Mouse (Mus musculus) brain, embryonic 14.5 days (tissue): Measurements from ENCODE around the gene Ankrd27. TPM values are rescaled to one million over a fixed set of nuclear protein-coding genes. Genes with fewer than 3 reads are reported as not detected.

Experiments
- DNase-seq: peaks from one replicate; pipeline ENCODE4 v3.0.0-alpha.2; 2011; ENCODE audit warnings: low read depth
- CTCF ChIP-seq: fragments of 200-500 bp; IDR thresholded peaks from 2 replicates; pipeline ENCODE4 v1.5.1; 2012; ENCODE audit warnings: inconsistent platforms, mild to moderate bottlenecking, moderate library complexity, borderline replicate concordance; ENCODE audit not compliant: insufficient read depth, insufficient read length; ENCODE audit errors: extremely low read depth
- POLR2A ChIP-seq: fragments of 200-500 bp; IDR thresholded peaks from 2 replicates; pipeline ENCODE4 v1.6.1; 2012; ENCODE audit warnings: mild to moderate bottlenecking, inconsistent platforms, borderline replicate concordance; ENCODE audit not compliant: poor library complexity, insufficient read depth, insufficient read length, severe bottlenecking; ENCODE audit errors: extremely low read depth
- polyA plus RNA-seq: library from polyadenylated mRNA; depleted of rRNA; stranded (reverse); fragments of >200 nt; gene quantifications from 2 replicates; pipeline ENCODE4 v1.2.3, GENCODE M21; 2012

The Ankrd27 gene
- polyA plus RNA-seq, 1 experiment: 24.4 TPM

DNA sequence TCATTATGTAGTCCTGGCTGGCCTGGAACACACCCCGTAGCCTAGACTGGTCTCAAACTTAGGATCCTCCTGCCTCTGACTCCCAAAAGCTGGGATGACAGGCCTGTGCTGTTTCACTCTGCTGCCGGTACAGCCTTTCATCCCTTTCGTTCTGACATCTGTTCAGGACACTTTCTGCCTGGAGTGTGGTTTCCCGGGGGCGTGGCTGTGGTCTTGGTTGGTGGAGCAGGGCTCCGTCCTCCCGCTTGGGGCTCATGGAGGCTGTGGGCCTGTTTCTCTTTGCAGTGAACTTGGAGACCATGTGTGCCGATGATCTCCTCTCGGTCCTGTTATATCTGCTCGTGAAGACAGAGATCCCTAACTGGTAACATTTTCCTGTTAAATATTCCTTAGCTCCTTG is 20.8 kb downstream of the Ankrd27 start:
- TF ChIP-seq POLR2A (no peak), CTCF (no peak)

GRCm38 (mm10) chr7:35609245-35609644 is 23.2 kb downstream of the Ankrd27 start:
- no peak for TF ChIP-seq CTCF
- TF ChIP-seq POLR2A: no peak
- DNase-seq: no peak

More for the DNA sequence above, 20.8 kb downstream of the Ankrd27 start:
- no peak for DNase-seq

DNA sequence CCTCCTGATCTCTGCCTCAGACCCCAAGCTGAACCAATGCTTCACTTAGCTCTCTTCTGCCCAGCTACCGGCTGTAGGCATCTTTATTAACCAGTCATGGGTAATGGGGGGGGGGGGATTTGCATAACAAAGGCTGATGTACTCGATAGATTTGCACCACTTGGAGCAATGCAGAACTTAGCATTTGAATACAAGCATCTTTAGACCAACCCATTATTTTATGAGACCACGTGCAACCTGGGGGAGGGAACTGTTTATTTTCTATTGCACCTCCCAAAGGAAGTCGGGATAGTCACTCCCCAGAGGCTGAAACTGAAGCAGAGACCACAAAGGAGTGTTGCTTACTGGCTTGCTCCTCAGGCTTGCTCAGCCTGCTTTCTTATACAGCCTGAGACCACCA is 31.5 kb downstream of the Ankrd27 start:
- no peak for TF ChIP-seq POLR2A
- TF ChIP-seq CTCF: no peak

GRCm38 (mm10) chr7:35622626-35623025 is 36.6 kb downstream of the Ankrd27 start:
- TF ChIP-seq CTCF (no peak), POLR2A (no peak)
- DNase-seq: no peak

More for the DNA sequence above, 31.5 kb downstream of the Ankrd27 start:
- DNase-seq: peak; percentile 41

- TF ChIP-seq POLR2A (no peak), CTCF (no peak; the same call in 1 of the 2 replicates)
- no peak for DNase-seq
Observed at GRCm38 (mm10) chr7:35626038-35626437, 40.0 kb downstream of the Ankrd27 start.

- no peak for DNase-seq
- TF ChIP-seq CTCF (no peak), POLR2A (no peak)
Observed at GRCm38 (mm10) chr7:35627371-35627770, 41.3 kb downstream of the Ankrd27 start.

GRCm38 (mm10) chr7:35628496-35628895 is 42.5 kb downstream of the Ankrd27 start:
- TF ChIP-seq CTCF: peak; percentile 64; the same call in 1 of the 2 replicates
- TF ChIP-seq POLR2A: no peak
- no peak for DNase-seq

DNA sequence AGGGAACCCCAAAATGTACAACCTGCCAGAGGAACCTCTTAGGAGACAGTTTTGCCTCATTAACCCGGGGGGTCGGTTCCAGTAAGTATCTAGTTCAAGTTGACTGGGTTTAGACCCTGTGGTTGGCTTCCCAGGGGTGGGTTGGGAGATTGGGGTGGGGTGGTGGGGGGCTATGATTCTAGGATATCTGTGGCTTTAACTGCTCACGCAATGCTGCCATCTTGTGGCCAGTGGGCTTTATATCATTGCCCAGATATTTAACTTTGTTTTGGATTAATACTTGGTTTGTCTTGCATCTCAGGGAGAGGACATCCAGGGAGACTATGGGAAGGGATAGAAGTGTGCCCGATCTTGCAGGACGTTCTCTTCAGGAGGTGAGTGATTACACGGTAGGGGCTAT is 50.2 kb downstream of the Ankrd27 start:
- no peak for TF ChIP-seq POLR2A
- peak; percentile 72 for TF ChIP-seq CTCF
- peak; percentile 46 for DNase-seq

GRCm38 (mm10) chr7:35636874-35637273 is 50.8 kb downstream of the Ankrd27 start:
- DNase-seq: no peak

GRCm38 (mm10) chr7:35640072-35640471 is 54.0 kb downstream of the Ankrd27 start:
- TF ChIP-seq CTCF: no peak
- TF ChIP-seq POLR2A: no peak
- no peak for DNase-seq

More at GRCm38 (mm10) chr7:35636874-35637273, 50.8 kb downstream of the Ankrd27 start:
- TF ChIP-seq POLR2A (no peak), CTCF (no peak)

DNA sequence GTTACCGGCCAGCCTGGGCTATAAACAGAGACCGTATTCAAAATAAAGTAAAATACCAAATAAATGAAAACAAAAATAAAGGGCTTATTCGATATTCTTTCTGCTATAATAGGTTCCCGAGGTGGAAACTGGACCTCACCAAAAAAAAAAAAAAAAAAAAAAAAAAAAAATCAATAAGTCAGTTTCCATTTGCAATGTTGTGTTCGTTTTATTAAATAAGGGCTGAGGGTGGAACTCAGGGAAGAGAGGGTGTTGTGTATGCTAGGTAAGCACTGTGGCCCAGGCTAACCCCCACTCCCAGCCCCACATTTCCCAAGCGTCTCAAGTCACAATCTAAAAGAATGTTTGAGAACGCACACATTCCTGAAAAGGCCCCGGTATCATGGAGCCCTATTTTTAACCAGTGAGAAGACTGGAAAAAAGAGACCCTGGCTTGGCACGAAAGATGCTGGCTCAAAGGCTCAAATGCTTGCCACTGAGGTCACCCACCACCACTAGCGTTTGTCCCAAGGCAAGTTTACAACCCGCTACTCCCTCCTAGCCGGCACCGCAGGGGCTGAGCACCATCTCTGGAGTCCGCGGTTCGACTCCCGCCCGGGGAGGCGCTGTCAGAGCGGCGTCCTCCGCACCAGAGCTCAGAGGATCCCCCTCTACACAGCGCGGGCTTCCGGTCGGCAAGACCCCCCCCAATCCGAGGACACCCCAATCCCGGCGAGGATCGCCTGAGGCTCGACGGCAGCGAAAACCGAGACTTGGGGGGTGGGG is 60.5 kb downstream of the Ankrd27 start:
- DNase-seq: no peak
- TF ChIP-seq POLR2A (no peak), CTCF (no peak)

DNA sequence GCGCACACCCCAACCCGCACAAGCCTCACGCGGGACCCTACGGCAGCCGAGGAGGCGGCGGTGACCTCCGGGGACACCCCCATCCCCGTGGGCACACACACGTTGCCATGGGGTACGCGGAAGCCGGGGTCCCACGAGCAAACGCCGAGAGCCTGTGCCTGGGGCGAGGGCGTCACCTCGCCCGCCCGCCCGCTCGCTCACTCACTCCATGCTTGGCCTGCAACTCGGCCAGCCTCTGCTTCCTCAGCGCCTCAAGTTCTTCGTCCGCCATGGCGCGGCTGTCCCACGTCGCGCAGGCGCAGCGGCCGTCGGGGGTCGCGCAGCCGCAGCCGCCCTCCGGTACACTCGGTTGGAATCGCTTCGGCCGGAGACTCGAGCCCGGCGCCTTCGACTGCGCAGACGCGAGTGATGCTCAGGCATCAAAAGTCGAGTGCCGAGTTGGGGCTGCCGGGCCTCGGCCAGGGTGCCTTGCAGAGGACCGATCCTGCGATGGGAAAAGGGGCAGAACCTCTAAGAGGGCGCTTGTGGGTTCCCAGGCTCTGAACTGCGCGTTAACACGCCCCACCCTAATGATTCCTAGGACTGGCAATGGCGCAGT is 61.2 kb downstream of the Ankrd27 start, which contains the start of gene Pdcd5:
Pdcd5 (minus strand) TSS at position 421 of the 598 bp plus-strand sequence.
- DNase-seq: peak; percentile 99
- TF ChIP-seq POLR2A (peak; percentile 65), CTCF (no peak)
